Comparison of ENCODE assay signal across 26 mouse cellular contexts in the genomic region with DNA sequence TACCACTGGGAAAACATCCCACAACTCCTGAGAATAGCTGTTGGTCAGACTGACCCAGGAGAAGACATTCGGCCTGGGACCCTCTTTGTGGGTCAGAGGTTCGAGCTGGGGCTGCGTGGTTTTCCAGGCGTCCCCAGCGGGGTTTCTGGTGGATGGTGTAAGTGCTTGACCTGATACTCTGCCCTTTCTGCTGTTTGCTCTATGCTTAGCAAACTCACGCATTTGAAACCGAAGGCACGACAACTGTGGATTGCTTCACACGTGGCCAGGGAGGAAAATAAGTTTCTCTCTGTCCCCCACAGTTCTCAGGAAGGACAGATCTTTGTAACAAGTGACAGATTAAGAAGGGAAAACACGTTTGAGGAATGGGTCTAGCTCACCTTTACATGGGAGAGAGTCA. TPM values are rescaled to one million over a fixed set of nuclear protein-coding genes. Genes with fewer than 3 reads are reported as not detected.
DNase-seq lines count a peak whose midpoint lies in the region; ATAC-seq and TF ChIP-seq lines count a peak whose summit lies in the region.
"Had no signal": no experiment of that assay in that cellular context is flagged by ENCODE, and none has a peak within 500 bp of the region (broad histone marks: within the 10 kb centered on the region; RNA-seq: fewer than 3 reads in every experiment).

No protein-coding gene starts in this region.

- H3K27me3 ChIP-seq in liver, adult 2 months (ENCODE audit: control insufficient read depth, insufficient read depth, low read length), result no peaks in the 10 kb centered on the region
- no peaks in the 10 kb centered on the region for H3K27me3 ChIP-seq in liver, embryonic 11.5 days (replicated peaks; ENCODE audit: control insufficient read depth, insufficient read depth, low read length)
- no peaks in the 10 kb centered on the region for H3K27me3 ChIP-seq in midbrain, embryonic 11.5 days (ENCODE audit: control insufficient read depth, insufficient read depth, low read length)
- no peaks in the 10 kb centered on the region for H3K27me3 ChIP-seq in midbrain, embryonic 10.5 days (ENCODE audit: low read depth, poor library complexity, severe bottlenecking)
- H3K27me3 ChIP-seq: embryonic facial prominence, embryonic 12.5 days; embryonic facial prominence, embryonic 15.5 days; heart, embryonic 13.5 days had no signal

- no peak for TF ChIP-seq CTCF in liver, adult 2 months (IDR thresholded peaks at IDR 0.05; ENCODE audit: low read depth, low read length)

- peaks cover 7% of the 10 kb centered on the region for H3K4me1 ChIP-seq in liver, adult 2 months (ENCODE audit: control insufficient read depth, insufficient read depth, low read length)
- H3K4me1 ChIP-seq in liver, embryonic 11.5 days (replicated peaks; ENCODE audit: control insufficient read depth, insufficient read depth, low read length), result peaks cover 3% of the 10 kb centered on the region; the same call in 1 of the 2 replicates
- H3K4me1 ChIP-seq in midbrain, embryonic 11.5 days (ENCODE audit: control insufficient read depth, insufficient read depth, low read length), result no peaks in the 10 kb centered on the region
- H3K4me1 ChIP-seq in midbrain, embryonic 10.5 days, result peaks cover 6% of the 10 kb centered on the region
- H3K4me1 ChIP-seq: embryonic facial prominence, embryonic 12.5 days; embryonic facial prominence, embryonic 15.5 days had no signal

- no peaks in the 10 kb centered on the region for H3K9me3 ChIP-seq in liver, embryonic 11.5 days (ENCODE audit: control insufficient read depth, low read length)
- H3K9me3 ChIP-seq in midbrain, embryonic 11.5 days (ENCODE audit: control insufficient read depth, low read length), result no peaks in the 10 kb centered on the region
- no peaks in the 10 kb centered on the region for H3K9me3 ChIP-seq in midbrain, embryonic 10.5 days (replicated peaks)
- H3K9me3 ChIP-seq: embryonic facial prominence, embryonic 12.5 days; embryonic facial prominence, embryonic 15.5 days; heart, embryonic 10.5 days; heart, embryonic 13.5 days had no signal

- H3K36me3 ChIP-seq in liver, adult 2 months (ENCODE audit: control insufficient read depth, insufficient read depth, low read length), result no peaks in the 10 kb centered on the region
- H3K36me3 ChIP-seq in liver, embryonic 11.5 days (ENCODE audit: control insufficient read depth, insufficient read depth, low read length), result no peaks in the 10 kb centered on the region
- no peaks in the 10 kb centered on the region for H3K36me3 ChIP-seq in midbrain, embryonic 11.5 days (ENCODE audit: control insufficient read depth, insufficient read depth, low read length)
- no peaks in the 10 kb centered on the region for H3K36me3 ChIP-seq in midbrain, embryonic 10.5 days
- no peaks in the 10 kb centered on the region for H3K36me3 ChIP-seq in macrophage (ENCODE audit: inconsistent target)
- H3K36me3 ChIP-seq: embryonic facial prominence, embryonic 12.5 days; embryonic facial prominence, embryonic 15.5 days; heart, embryonic 10.5 days; heart, embryonic 13.5 days had no signal

- no peak overlapping the region for H3K4me2 ChIP-seq in liver, embryonic 11.5 days
- H3K4me2 ChIP-seq in midbrain, embryonic 11.5 days, result no peak overlapping the region
- H3K4me2 ChIP-seq: embryonic facial prominence, embryonic 12.5 days; embryonic facial prominence, embryonic 15.5 days; heart, embryonic 13.5 days; hindbrain, embryonic 14.5 days had no signal

- 25% methylated on average over 10 of the region's 10 CpGs for WGBS in liver, adult 2 months
- WGBS in liver, embryonic 11.5 days, result 73% methylated on average over 10 of the region's 10 CpGs
- 84% methylated on average over 10 of the region's 10 CpGs for WGBS in midbrain, embryonic 11.5 days
- WGBS in midbrain, embryonic 10.5 days, result 83% methylated on average over 10 of the region's 10 CpGs
- 44% methylated on average over 10 of the region's 10 CpGs for WGBS in macrophage (ENCODE audit: missing documents)

- no peaks in the 10 kb centered on the region for H3K79me2 ChIP-seq in liver, adult 2 months (ENCODE audit: control insufficient read depth, insufficient read depth, low read length)
- H3K79me2 ChIP-seq in macrophage (ENCODE audit: inconsistent target), result no peaks in the 10 kb centered on the region

- DNase-seq in liver, adult 2 months (ENCODE audit: extremely low read depth, low read depth, low spot score), result peak; percentile 68
- no peak for DNase-seq in liver, embryonic 11.5 days (ENCODE audit: low spot score)
- peak; percentile 12 for DNase-seq in midbrain, embryonic 11.5 days (ENCODE audit: low spot score, missing footprints)
- no peak for DNase-seq in midbrain, embryonic 10.5 days (ENCODE audit: low spot score)
- DNase-seq in right cerebral cortex, postnatal 36 days (ENCODE audit: low spot score in 2 of 2), result no peak
- DNase-seq: adrenal gland, adult 8-10 months; adrenal gland, postnatal 25 days; cerebellum, adult 11 months; cerebellum, adult 2 months; cerebellum, adult 9-11 months; cerebellum, postnatal 25 days; forebrain, postnatal 0 days; gastrocnemius, adult 2 months; gastrocnemius, postnatal 14 days; heart, adult 18-20 months; heart, postnatal 14 days; heart, postnatal 4 days had no signal

- no peak overlapping the region for H3K9ac ChIP-seq in liver, adult 2 months (ENCODE audit: low read depth, low read length)
- H3K9ac ChIP-seq in liver, embryonic 11.5 days (ENCODE audit: low read depth, low read length), result no peak overlapping the region
- H3K9ac ChIP-seq in midbrain, embryonic 11.5 days (ENCODE audit: low read length), result no peak overlapping the region
- H3K9ac ChIP-seq: embryonic facial prominence, embryonic 12.5 days; embryonic facial prominence, embryonic 15.5 days; forebrain, postnatal 0 days; heart, embryonic 13.5 days; hindbrain, embryonic 14.5 days had no signal

- no peak overlapping the region for H3K4me3 ChIP-seq in liver, adult 2 months (ENCODE audit: insufficient read depth, low read depth, low read length)
- no peak overlapping the region for H3K4me3 ChIP-seq in liver, embryonic 11.5 days (ENCODE audit: low read depth, low read length)
- H3K4me3 ChIP-seq in midbrain, embryonic 11.5 days (ENCODE audit: low read depth, low read length), result no peak overlapping the region
- no peak overlapping the region for H3K4me3 ChIP-seq in midbrain, embryonic 10.5 days
- H3K4me3 ChIP-seq in macrophage (ENCODE audit: inconsistent target), result no peak overlapping the region
- H3K4me3 ChIP-seq: embryonic facial prominence, embryonic 12.5 days; embryonic facial prominence, embryonic 15.5 days; gastrocnemius, adult 2 months; heart, embryonic 10.5 days; heart, embryonic 13.5 days had no signal

- no peak for ATAC-seq in liver, embryonic 11.5 days (replicated peaks; ENCODE audit: low FRiP score)
- ATAC-seq in midbrain, embryonic 11.5 days (ENCODE audit: low FRiP score), result no peak
- ATAC-seq: activated CD4-positive, CD25-positive, alpha-beta regulatory T cell, adult 4 months; forebrain, embryonic 14.5 days; forebrain, postnatal 0 days; hindbrain, postnatal 0 days had no signal

- TF ChIP-seq POLR2A in liver, adult 2 months (IDR thresholded peaks at IDR 0.05; ENCODE audit: extremely low read depth, insufficient read depth, low read length), result no peak

- no peak overlapping the region for H3K27ac ChIP-seq in liver, adult 2 months (replicated peaks; ENCODE audit: insufficient read depth, low read depth, low read length)
- no peak overlapping the region for H3K27ac ChIP-seq in liver, embryonic 11.5 days (ENCODE audit: low read depth, low read length)
- H3K27ac ChIP-seq in midbrain, embryonic 11.5 days (ENCODE audit: low read depth, low read length), result no peak overlapping the region
- no peak overlapping the region for H3K27ac ChIP-seq in midbrain, embryonic 10.5 days (replicated peaks)
- H3K27ac ChIP-seq in macrophage, result peak overlapping the region; percentile 99
- H3K27ac ChIP-seq: embryonic facial prominence, embryonic 12.5 days; embryonic facial prominence, embryonic 15.5 days; gastrocnemius, adult 2 months; heart, embryonic 10.5 days; heart, embryonic 13.5 days; hindbrain, embryonic 14.5 days; hindbrain, postnatal 0 days had no signal

RNA-seq across cellular contexts. Expression of gene Ptafr, which starts 26.8 kb away (rescaled TPM):
- total RNA-seq in liver, adult 2 months (2014; rRNA removed), result 1.0 and 1.3 TPM in 2 replicates
- polyA plus RNA-seq in liver, adult 2 months (2012; rRNA removed), result 0.73 and 1.0 TPM in 2 replicates
- 0.73 and 0.85 TPM in 2 replicates for polyA plus RNA-seq in liver, embryonic 11.5 days (2014; fragmentation: Nextera tagmentation; extraction: Ambion mirVana)
- polyA plus RNA-seq in midbrain, embryonic 11.5 days (2014; fragmentation: Nextera tagmentation; extraction: Ambion mirVana), result 0.31 and 0.63 TPM in 2 replicates
- polyA plus RNA-seq in midbrain, embryonic 10.5 days (2016; fragmentation: Nextera tagmentation; extraction: Ambion mirVana), result 0.41 and 0.56 TPM in 2 replicates
- 100 to 1,000 TPM in 8 of 26 experiments, 10 to 100 TPM in 18; 34.4 to 232 (median 82.6) TPM for total RNA-seq in macrophage (2018; cell fraction: chromatin; rRNA removed)
- total RNA-seq in macrophage (2018; cell fraction: cytosol; rRNA removed), result 100 to 1,000 TPM; 244 to 546 (median 327) TPM
- 100 to 1,000 TPM; 101 to 544 (median 322) TPM for total RNA-seq in macrophage (2018; cell fraction: nucleus; rRNA removed)
- polyA plus RNA-seq in macrophage (2018), result 102 to 269 TPM (median 231 TPM) in 3 replicates

RNA-seq across cellular contexts. Expression of gene Eya3, which starts 48.1 kb away (rescaled TPM):
- 6.7 and 6.8 TPM in 2 replicates for total RNA-seq in liver, adult 2 months (2014; rRNA removed)
- 9.0 and 9.2 TPM in 2 replicates for polyA plus RNA-seq in liver, adult 2 months (2012; rRNA removed)
- polyA plus RNA-seq in liver, embryonic 11.5 days (2014; fragmentation: Nextera tagmentation; extraction: Ambion mirVana), result 28.3 and 29.7 TPM in 2 replicates
- 26.4 and 26.8 TPM in 2 replicates for polyA plus RNA-seq in midbrain, embryonic 11.5 days (2014; fragmentation: Nextera tagmentation; extraction: Ambion mirVana)
- polyA plus RNA-seq in midbrain, embryonic 10.5 days (2016; fragmentation: Nextera tagmentation; extraction: Ambion mirVana), result 30.0 and 30.1 TPM in 2 replicates
- total RNA-seq in macrophage (2018; cell fraction: chromatin; rRNA removed), result 100 to 1,000 TPM in 5 of 26 experiments, 10 to 100 TPM in 21; 37.9 to 115 (median 78.3) TPM
- total RNA-seq in macrophage (2018; cell fraction: cytosol; rRNA removed), result 10 to 100 TPM; 26.3 to 45.4 (median 36.3) TPM
- total RNA-seq in macrophage (2018; cell fraction: nucleus; rRNA removed), result 10 to 100 TPM; 30.6 to 83.4 (median 48.7) TPM
- 29.7 to 70.2 TPM (median 32.1 TPM) in 3 replicates for polyA plus RNA-seq in macrophage (2018)

RNA-seq across cellular contexts. Expression of gene Dnajc8, which starts 55.3 kb away (rescaled TPM):
- 17.0 and 26.1 TPM in 2 replicates for total RNA-seq in liver, adult 2 months (2014; rRNA removed)
- polyA plus RNA-seq in liver, adult 2 months (2012; rRNA removed), result 9.7 and 10.4 TPM in 2 replicates
- polyA plus RNA-seq in liver, embryonic 11.5 days (2014; fragmentation: Nextera tagmentation; extraction: Ambion mirVana), result 241 and 245 TPM in 2 replicates
- polyA plus RNA-seq in midbrain, embryonic 11.5 days (2014; fragmentation: Nextera tagmentation; extraction: Ambion mirVana), result 228 and 245 TPM in 2 replicates
- polyA plus RNA-seq in midbrain, embryonic 10.5 days (2016; fragmentation: Nextera tagmentation; extraction: Ambion mirVana), result 203 and 216 TPM in 2 replicates
- 100 to 1,000 TPM in 2 of 26 experiments, 10 to 100 TPM in 24; 42.8 to 106 (median 71.4) TPM for total RNA-seq in macrophage (2018; cell fraction: chromatin; rRNA removed)
- 100 to 1,000 TPM in 5 of 26 experiments, 10 to 100 TPM in 21; 78.3 to 119 (median 90.3) TPM for total RNA-seq in macrophage (2018; cell fraction: cytosol; rRNA removed)
- 10 to 100 TPM; 37.0 to 80.7 (median 58.0) TPM for total RNA-seq in macrophage (2018; cell fraction: nucleus; rRNA removed)
- 98.0 to 366 TPM (median 125 TPM) in 3 replicates for polyA plus RNA-seq in macrophage (2018)

RNA-seq across cellular contexts. Expression of gene Atpif1, which starts 57.2 kb away (rescaled TPM):
- 59.5 and 87.1 TPM in 2 replicates for total RNA-seq in liver, adult 2 months (2014; rRNA removed)
- polyA plus RNA-seq in liver, adult 2 months (2012; rRNA removed), result 25.9 and 26.2 TPM in 2 replicates
- polyA plus RNA-seq in liver, embryonic 11.5 days (2014; fragmentation: Nextera tagmentation; extraction: Ambion mirVana), result 1,813 and 1,952 TPM in 2 replicates
- 1,016 and 1,079 TPM in 2 replicates for polyA plus RNA-seq in midbrain, embryonic 11.5 days (2014; fragmentation: Nextera tagmentation; extraction: Ambion mirVana)
- 965 and 979 TPM in 2 replicates for polyA plus RNA-seq in midbrain, embryonic 10.5 days (2016; fragmentation: Nextera tagmentation; extraction: Ambion mirVana)
- 100 to 1,000 TPM in 2 of 26 experiments, 10 to 100 TPM in 24; 20.4 to 119 (median 53.5) TPM for total RNA-seq in macrophage (2018; cell fraction: chromatin; rRNA removed)
- total RNA-seq in macrophage (2018; cell fraction: cytosol; rRNA removed), result 100 to 1,000 TPM; 377 to 989 (median 481) TPM
- 100 to 1,000 TPM in 15 of 26 experiments, 10 to 100 TPM in 11; 59.3 to 224 (median 111) TPM for total RNA-seq in macrophage (2018; cell fraction: nucleus; rRNA removed)
- 516 to 719 TPM (median 630 TPM) in 3 replicates for polyA plus RNA-seq in macrophage (2018)

Comparison
In these comparisons a context has a peak if more than half of its experiments do, and no peak if none do; other contexts are left out.
1. DNase-seq: peak in liver, adult 2 months (single experiment) and midbrain, embryonic 11.5 days (single experiment); none in liver, embryonic 11.5 days (single experiment), midbrain, embryonic 10.5 days (single experiment) and right cerebral cortex, postnatal 36 days (0 of 2).
2. RNA of gene Ptafr, which starts 26.8 kb away (polyA plus RNA-seq): 102 to 269 TPM in macrophage; 0.73 to 1.0 TPM in liver, adult 2 months, 0.73 to 0.85 TPM in liver, embryonic 11.5 days, 0.41 to 0.56 TPM in midbrain, embryonic 10.5 days and 0.31 to 0.63 TPM in midbrain, embryonic 11.5 days; every median in the first group is over 10 times any median in the second.